Mouse (Mus musculus): ENCODE data around the gene Soat1. TPM values are rescaled to one million over a fixed set of nuclear protein-coding genes. Genes with fewer than 3 reads are reported as not detected.
"Not testable (repeated sequence)": the region's sequence is repeated elsewhere in the genome, so short reads cannot be mapped to it uniquely, and the experiment has no call there.

Soat1 gene
- polyA plus RNA-seq, 1 experiment from 2014 or later = 19.7 TPM

- no peak for ATAC-seq (ENCODE audit: insufficient read depth, low FRiP score, low TSS enrichment)
- no peak for DNase-seq (ENCODE audit: low spot score)
- H3K9me3 ChIP-seq (ENCODE audit: control insufficient read depth, low read length) = no peaks in the 10 kb centered on the region
- no peaks in the 10 kb centered on the region for H3K36me3 ChIP-seq (ENCODE audit: control insufficient read depth, insufficient read depth, low read length)
- no peaks in the 10 kb centered on the region for H3K4me1 ChIP-seq (ENCODE audit: control insufficient read depth, insufficient read depth, low read length)
- WGBS = 58% methylated on average over 2 of the region's 2 CpGs
- no peak overlapping the region for H3K9ac ChIP-seq (ENCODE audit: low read length)
- H3K27me3 ChIP-seq (ENCODE audit: control insufficient read depth, insufficient read depth, low read length) = no peaks in the 10 kb centered on the region
- H3K4me2 ChIP-seq (ENCODE audit: low read depth) = no peak overlapping the region
- no peak overlapping the region for H3K27ac ChIP-seq (ENCODE audit: low read depth, low read length)
- no peak overlapping the region for H3K4me3 ChIP-seq (ENCODE audit: low read depth, low read length)
Observed at GRCm38 (mm10) chr1:156402491-156402890, 71.6 kb downstream of the Soat1 start.

DNA sequence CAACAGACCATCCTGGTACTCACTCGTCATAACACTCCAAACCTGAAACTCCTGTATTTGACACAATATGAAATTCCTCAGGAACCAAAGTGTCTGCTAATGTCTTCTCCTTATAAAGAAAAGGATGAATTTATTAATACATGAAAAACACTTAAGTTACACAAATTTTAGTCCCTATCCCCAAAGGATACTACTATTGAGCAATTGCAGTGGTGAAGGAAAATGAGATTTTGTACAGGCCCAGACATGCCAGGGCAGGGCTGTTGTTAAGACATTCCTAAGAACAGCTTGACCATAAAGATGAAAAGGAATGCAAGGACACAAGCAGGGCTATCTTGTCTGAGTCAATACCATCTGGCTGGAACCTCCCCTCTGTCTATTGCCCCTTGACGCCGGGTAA is 74.0 kb downstream of the Soat1 start:
- H3K27ac ChIP-seq (ENCODE audit: low read depth, low read length); H3K36me3 ChIP-seq (ENCODE audit: control insufficient read depth, insufficient read depth, low read length); H3K4me3 ChIP-seq (ENCODE audit: low read depth, low read length); H3K4me1 ChIP-seq (ENCODE audit: control insufficient read depth, insufficient read depth, low read length); H3K27me3 ChIP-seq (ENCODE audit: control insufficient read depth, insufficient read depth, low read length); H3K9me3 ChIP-seq (ENCODE audit: control insufficient read depth, low read length); H3K4me2 ChIP-seq (ENCODE audit: low read depth); DNase-seq (ENCODE audit: low spot score); H3K9ac ChIP-seq (ENCODE audit: low read length); ATAC-seq (ENCODE audit: insufficient read depth, low FRiP score, low TSS enrichment): not testable (repeated sequence)
- 69% methylated on average over 3 of the region's 3 CpGs for WGBS

DNA sequence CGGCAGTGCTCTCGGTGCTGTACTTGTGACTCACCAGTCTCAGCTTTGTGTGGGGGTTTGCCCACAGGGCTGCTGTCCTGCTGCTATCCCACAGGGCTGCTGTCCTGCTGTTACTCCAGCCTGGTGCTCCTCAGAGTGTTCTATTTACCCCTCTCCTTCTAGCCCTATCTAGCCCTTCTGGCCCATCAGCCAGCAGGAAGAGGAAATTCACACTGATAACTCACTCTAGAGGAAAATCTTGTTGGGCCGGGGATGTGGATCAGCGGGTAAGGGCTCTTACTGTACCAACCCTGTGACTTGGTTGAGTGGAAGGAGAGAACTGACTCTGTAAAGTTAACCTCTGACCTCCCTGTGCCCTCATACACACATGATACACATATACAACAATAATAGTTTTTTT is 81.0 kb downstream of the Soat1 start:
- DNase-seq (ENCODE audit: low spot score) = no peak
- no peak overlapping the region for H3K27ac ChIP-seq (ENCODE audit: low read depth, low read length)
- no peak overlapping the region for H3K9ac ChIP-seq (ENCODE audit: low read length)
- 85% methylated on average over 4 of the region's 4 CpGs for WGBS
- no peak for ATAC-seq (ENCODE audit: insufficient read depth, low FRiP score, low TSS enrichment)
- no peaks in the 10 kb centered on the region for H3K36me3 ChIP-seq (ENCODE audit: control insufficient read depth, insufficient read depth, low read length)
- H3K9me3 ChIP-seq (ENCODE audit: control insufficient read depth, low read length) = no peaks in the 10 kb centered on the region
- H3K27me3 ChIP-seq (ENCODE audit: control insufficient read depth, insufficient read depth, low read length) = no peaks in the 10 kb centered on the region
- no peaks in the 10 kb centered on the region for H3K4me1 ChIP-seq (ENCODE audit: control insufficient read depth, insufficient read depth, low read length)
- H3K4me3 ChIP-seq (ENCODE audit: low read depth, low read length) = no peak overlapping the region
- H3K4me2 ChIP-seq (ENCODE audit: low read depth) = no peak overlapping the region

- ATAC-seq (ENCODE audit: insufficient read depth, low FRiP score, low TSS enrichment) (no peak), DNase-seq (ENCODE audit: low spot score) (no peak)
- no peak overlapping the region for H3K4me2 ChIP-seq (ENCODE audit: low read depth)
- H3K9ac ChIP-seq (ENCODE audit: low read length) = no peak overlapping the region
- H3K4me3 ChIP-seq (ENCODE audit: low read depth, low read length) = no peak overlapping the region
- H3K36me3 ChIP-seq (ENCODE audit: control insufficient read depth, insufficient read depth, low read length) = no peaks in the 10 kb centered on the region
- WGBS = 69% methylated on average over 3 of the region's 3 CpGs
- no peaks in the 10 kb centered on the region for H3K9me3 ChIP-seq (ENCODE audit: control insufficient read depth, low read length)
- no peak overlapping the region for H3K27ac ChIP-seq (ENCODE audit: low read depth, low read length)
- no peaks in the 10 kb centered on the region for H3K27me3 ChIP-seq (ENCODE audit: control insufficient read depth, insufficient read depth, low read length)
- H3K4me1 ChIP-seq (ENCODE audit: control insufficient read depth, insufficient read depth, low read length) = no peaks in the 10 kb centered on the region
Observed at GRCm38 (mm10) chr1:156386880-156387279, 87.3 kb downstream of the Soat1 start.

- DNase-seq (ENCODE audit: low spot score) (no peak), ATAC-seq (ENCODE audit: insufficient read depth, low FRiP score, low TSS enrichment) (no peak)
- H3K27me3 ChIP-seq (ENCODE audit: control insufficient read depth, insufficient read depth, low read length) = no peaks in the 10 kb centered on the region
- no peak overlapping the region for H3K27ac ChIP-seq (ENCODE audit: low read depth, low read length)
- H3K4me2 ChIP-seq (ENCODE audit: low read depth) = no peak overlapping the region
- no peaks in the 10 kb centered on the region for H3K36me3 ChIP-seq (ENCODE audit: control insufficient read depth, insufficient read depth, low read length)
- H3K4me3 ChIP-seq (ENCODE audit: low read depth, low read length) = no peak overlapping the region
- no peak overlapping the region for H3K9ac ChIP-seq (ENCODE audit: low read length)
- H3K4me1 ChIP-seq (ENCODE audit: control insufficient read depth, insufficient read depth, low read length) = no peaks in the 10 kb centered on the region
- WGBS = 92% methylated on average over 4 of the region's 4 CpGs
- H3K9me3 ChIP-seq (ENCODE audit: control insufficient read depth, low read length) = no peaks in the 10 kb centered on the region
Observed at GRCm38 (mm10) chr1:156386232-156386631, 87.9 kb downstream of the Soat1 start.

GRCm38 (mm10) chr1:156381217-156381616 is 92.9 kb downstream of the Soat1 start:
- no peak for DNase-seq (ENCODE audit: low spot score)
- H3K4me2 ChIP-seq (ENCODE audit: low read depth) = no peak overlapping the region
- no peaks in the 10 kb centered on the region for H3K36me3 ChIP-seq (ENCODE audit: control insufficient read depth, insufficient read depth, low read length)
- no peak overlapping the region for H3K27ac ChIP-seq (ENCODE audit: low read depth, low read length)
- ATAC-seq (ENCODE audit: insufficient read depth, low FRiP score, low TSS enrichment) = no peak
- H3K9ac ChIP-seq (ENCODE audit: low read length) = no peak overlapping the region
- no peak overlapping the region for H3K4me3 ChIP-seq (ENCODE audit: low read depth, low read length)
- H3K27me3 ChIP-seq (ENCODE audit: control insufficient read depth, insufficient read depth, low read length) = no peaks in the 10 kb centered on the region
- 94% methylated on average over 3 of the region's 3 CpGs for WGBS
- H3K4me1 ChIP-seq (ENCODE audit: control insufficient read depth, insufficient read depth, low read length) = no peaks in the 10 kb centered on the region
- H3K9me3 ChIP-seq (ENCODE audit: control insufficient read depth, low read length) = no peaks in the 10 kb centered on the region

Other genes with a start within 250 kb of the Soat1 start
- 0.07 TPM in 1 of 2 replicates, not detected in the other for gene Tdrd5, start 170.7 kb downstream of the Soat1 start, polyA plus RNA-seq (2014; fragmentation: Nextera tagmentation; extraction: Ambion mirVana)
- gene Nphs2, start 163.6 kb downstream of the Soat1 start, polyA plus RNA-seq (2014; fragmentation: Nextera tagmentation; extraction: Ambion mirVana) = not detected in 2 replicates
- gene Gm2000, start 108.3 kb downstream of the Soat1 start, polyA plus RNA-seq (2014; fragmentation: Nextera tagmentation; extraction: Ambion mirVana) = 835 and 853 TPM in 2 replicates
- gene Axdnd1, start 53.2 kb downstream of the Soat1 start, polyA plus RNA-seq (2014; fragmentation: Nextera tagmentation; extraction: Ambion mirVana) = not detected in 2 replicates
- gene Gm10031, start 49.7 kb upstream of the Soat1 start, polyA plus RNA-seq (2014; fragmentation: Nextera tagmentation; extraction: Ambion mirVana) = 0.30 and 0.44 TPM in 2 replicates
- gene Abl2, start 84.5 kb upstream of the Soat1 start, polyA plus RNA-seq (2014; fragmentation: Nextera tagmentation; extraction: Ambion mirVana) = 6.0 TPM in 2 replicates
- gene Tor3a, start 200.0 kb upstream of the Soat1 start, polyA plus RNA-seq (2014; fragmentation: Nextera tagmentation; extraction: Ambion mirVana) = 3.0 and 4.0 TPM in 2 replicates
- gene Fam20b, start 244.8 kb upstream of the Soat1 start, polyA plus RNA-seq (2014; fragmentation: Nextera tagmentation; extraction: Ambion mirVana) = 25.7 and 29.7 TPM in 2 replicates